Mouse (Mus musculus): ENCODE results near the gene Myom3. TPM values are rescaled to one million over a fixed set of nuclear protein-coding genes. Genes with fewer than 3 reads are reported as not detected.

Gene Myom3
- polyA plus RNA-seq, 1 experiment from 2014 or later: 0.12 TPM

- no peak overlapping the region; the same call in 1 of the 2 replicates for H3K27ac ChIP-seq (replicated peaks)
- H3K4me3 ChIP-seq: no peak overlapping the region
- peaks cover 15% of the 10 kb centered on the region for H3K4me1 ChIP-seq
- WGBS: 60% methylated on average over 8 of the region's 8 CpGs
- no peaks in the 10 kb centered on the region for H3K36me3 ChIP-seq
- no peak for DNase-seq (ENCODE audit: low spot score)
- H3K27me3 ChIP-seq (ENCODE audit: low read depth, poor library complexity, severe bottlenecking): no peaks in the 10 kb centered on the region
- no peaks in the 10 kb centered on the region for H3K9me3 ChIP-seq (replicated peaks)
These were observed 64.7 kb downstream of the Myom3 start for GRCm38 (mm10) chr4:135824254-135824653.

DNA sequence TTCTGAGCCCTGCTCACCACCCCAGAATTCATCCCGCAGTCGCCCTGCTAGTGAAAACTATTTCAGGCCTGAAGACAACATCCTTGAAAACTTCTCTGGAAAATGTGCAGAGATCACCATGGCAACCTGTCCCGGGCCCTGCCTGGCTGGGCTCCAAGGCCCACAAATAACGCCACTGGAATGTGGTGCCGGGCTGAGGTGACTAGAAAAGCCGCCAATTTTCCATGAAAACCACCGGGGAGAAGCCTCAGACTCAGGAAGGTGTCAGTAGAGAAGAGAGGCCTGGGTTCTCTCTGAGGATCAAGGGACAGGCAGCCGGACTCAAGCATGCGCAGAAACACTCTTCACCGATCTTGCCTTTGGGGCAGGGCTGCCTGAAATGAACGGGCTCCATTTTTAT lies 69.0 kb downstream of the Myom3 start:
- Histone ChIP-seq H3K9me3 (replicated peaks) (no peaks in the 10 kb centered on the region), H3K36me3 (no peaks in the 10 kb centered on the region), H3K4me1 (peaks cover 36% of the 10 kb centered on the region), H3K27me3 (ENCODE audit: low read depth, poor library complexity, severe bottlenecking) (no peaks in the 10 kb centered on the region), H3K4me3 (no peak overlapping the region), H3K27ac (replicated peaks) (peak overlapping the region; percentile 79)
- WGBS: 35% methylated on average over 11 of the region's 11 CpGs
- DNase-seq (ENCODE audit: low spot score): peak; percentile 52

GRCm38 (mm10) chr4:135832070-135832469 lies 72.6 kb downstream of the Myom3 start:
- peak overlapping the region; percentile 24 for H3K27ac ChIP-seq (replicated peaks)
- no peak for DNase-seq (ENCODE audit: low spot score)
- H3K27me3 ChIP-seq (ENCODE audit: low read depth, poor library complexity, severe bottlenecking): no peaks in the 10 kb centered on the region
- no peaks in the 10 kb centered on the region for H3K36me3 ChIP-seq
- no peak overlapping the region for H3K4me3 ChIP-seq
- 86% methylated on average over 11 of the region's 11 CpGs for WGBS
- peaks cover 41% of the 10 kb centered on the region for H3K4me1 ChIP-seq
- H3K9me3 ChIP-seq (replicated peaks): no peaks in the 10 kb centered on the region

DNA sequence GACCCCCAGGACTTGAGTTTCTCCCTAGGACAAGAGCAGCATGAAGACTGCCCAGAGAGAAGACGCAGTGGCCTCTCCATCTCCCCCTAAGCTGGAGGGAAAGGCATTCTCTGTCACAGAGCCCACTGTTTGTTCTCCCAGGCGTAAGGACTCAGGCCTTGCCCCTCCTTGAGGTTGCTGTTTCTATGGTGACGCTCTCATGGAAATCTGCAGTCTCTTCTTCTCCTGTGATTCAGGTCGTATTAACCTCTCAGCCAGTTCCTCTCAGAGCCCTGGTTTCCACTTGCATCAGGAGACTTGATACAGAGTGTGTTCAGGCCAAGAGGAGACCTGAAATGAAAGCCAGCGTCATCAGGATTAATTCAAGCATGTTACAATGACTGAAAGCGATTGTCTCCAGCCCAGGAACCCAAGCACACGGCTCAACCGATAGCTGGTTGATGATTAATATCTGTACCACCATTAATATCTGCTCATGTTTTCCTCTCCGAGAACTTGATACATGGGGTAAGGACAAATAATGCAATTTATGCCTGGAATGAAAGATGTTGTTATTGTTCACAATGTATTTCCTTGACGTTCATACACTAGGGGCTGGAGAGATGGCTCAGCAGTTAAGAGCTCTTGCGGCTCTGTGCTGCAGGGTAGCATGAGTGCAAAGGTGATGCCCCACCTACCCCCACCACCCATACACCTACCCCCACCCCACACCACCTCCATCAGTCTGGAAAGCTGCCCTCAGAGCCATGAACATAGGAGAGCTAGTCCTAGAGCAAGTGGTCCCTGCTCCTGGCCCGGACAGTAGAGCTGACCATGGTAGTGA lies 74.0 kb downstream of the Myom3 start:
- peak; percentile 54 for DNase-seq (ENCODE audit: low spot score)
- H3K36me3 ChIP-seq: no peaks in the 10 kb centered on the region
- WGBS: 57% methylated on average over 12 of the region's 12 CpGs
- peak overlapping the region; percentile 84 for H3K27ac ChIP-seq (replicated peaks)
- peak overlapping the region; percentile 24; the same call in 1 of the 2 replicates for H3K4me3 ChIP-seq
- H3K27me3 ChIP-seq (ENCODE audit: low read depth, poor library complexity, severe bottlenecking): no peaks in the 10 kb centered on the region
- no peaks in the 10 kb centered on the region for H3K9me3 ChIP-seq (replicated peaks)
- peaks cover 38% of the 10 kb centered on the region for H3K4me1 ChIP-seq

DNA sequence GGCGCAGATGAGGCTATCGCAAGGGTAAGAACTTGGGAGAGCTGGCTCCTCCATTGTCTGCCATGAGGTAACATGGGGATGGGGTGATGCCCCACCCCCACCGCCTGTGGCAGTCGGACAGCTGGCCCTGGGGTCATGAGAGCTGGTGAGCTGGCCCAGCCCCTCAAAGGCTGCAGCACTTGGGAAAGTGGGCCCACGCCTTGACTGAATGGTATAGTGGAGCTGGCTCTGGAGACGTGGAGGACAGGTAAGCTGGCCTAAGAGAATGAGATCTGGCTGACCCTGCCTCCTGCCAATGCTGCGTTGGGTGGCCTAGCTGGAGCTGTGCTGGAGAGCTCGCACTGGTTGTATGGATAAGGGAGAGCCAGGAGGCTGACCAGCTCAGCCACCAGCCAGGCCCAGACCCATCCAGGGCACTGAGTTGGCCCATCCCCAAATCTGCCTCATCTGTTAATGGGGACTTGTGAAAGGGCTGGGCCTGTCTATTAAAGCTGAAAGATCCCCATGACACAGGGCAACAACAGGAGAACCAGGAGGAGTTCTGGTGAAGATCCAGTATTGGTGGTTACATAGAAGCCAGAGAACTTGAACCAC lies 74.7 kb downstream of the Myom3 start:
- no peaks in the 10 kb centered on the region for H3K27me3 ChIP-seq (ENCODE audit: low read depth, poor library complexity, severe bottlenecking)
- 83% methylated on average over 8 of the region's 8 CpGs for WGBS
- no peaks in the 10 kb centered on the region for H3K36me3 ChIP-seq
- DNase-seq (ENCODE audit: low spot score): peak; percentile 24
- peak overlapping the region; percentile 24; the same call in 1 of the 2 replicates for H3K4me3 ChIP-seq
- H3K9me3 ChIP-seq (replicated peaks): no peaks in the 10 kb centered on the region
- H3K27ac ChIP-seq (replicated peaks): peak overlapping the region; percentile 84
- peaks cover 30% of the 10 kb centered on the region for H3K4me1 ChIP-seq

- no peaks in the 10 kb centered on the region for H3K9me3 ChIP-seq (replicated peaks)
- H3K4me3 ChIP-seq: no peak overlapping the region
- WGBS: 74% methylated on average over 3 of the region's 3 CpGs
- no peaks in the 10 kb centered on the region for H3K27me3 ChIP-seq (ENCODE audit: low read depth, poor library complexity, severe bottlenecking)
- H3K4me1 ChIP-seq: peaks cover 6% of the 10 kb centered on the region
- no peak for DNase-seq (ENCODE audit: low spot score)
- H3K27ac ChIP-seq (replicated peaks): no peak overlapping the region
- no peaks in the 10 kb centered on the region for H3K36me3 ChIP-seq
These were observed 79.4 kb downstream of the Myom3 start for GRCm38 (mm10) chr4:135838925-135839292.

GRCm38 (mm10) chr4:135839293-135840011 lies 79.9 kb downstream of the Myom3 start:
- H3K36me3 ChIP-seq: no peaks in the 10 kb centered on the region
- no peaks in the 10 kb centered on the region for H3K27me3 ChIP-seq (ENCODE audit: low read depth, poor library complexity, severe bottlenecking)
- no peak for DNase-seq (ENCODE audit: low spot score)
- H3K4me3 ChIP-seq: no peak overlapping the region
- 93% methylated on average over 21 of the region's 21 CpGs for WGBS
- peaks cover under 1% of the 10 kb centered on the region; the same call in 1 of the 2 replicates for H3K4me1 ChIP-seq
- no peak overlapping the region for H3K27ac ChIP-seq (replicated peaks)
- no peaks in the 10 kb centered on the region for H3K9me3 ChIP-seq (replicated peaks)

GRCm38 (mm10) chr4:135844400-135844799 lies 84.9 kb downstream of the Myom3 start:
- no peaks in the 10 kb centered on the region for H3K4me1 ChIP-seq
- H3K4me3 ChIP-seq: no peak overlapping the region
- H3K36me3 ChIP-seq: no peaks in the 10 kb centered on the region
- H3K27me3 ChIP-seq (ENCODE audit: low read depth, poor library complexity, severe bottlenecking): no peaks in the 10 kb centered on the region
- H3K9me3 ChIP-seq (replicated peaks): 0 out of 2 replicates have a peak, but pooled peaks cover 5% of the 10 kb centered on the region
- 88% methylated on average over 6 of the region's 6 CpGs for WGBS
- no peak for DNase-seq (ENCODE audit: low spot score)
- H3K27ac ChIP-seq (replicated peaks): no peak overlapping the region

GRCm38 (mm10) chr4:135847581-135847980 lies 88.1 kb downstream of the Myom3 start:
- Histone ChIP-seq H3K27ac (replicated peaks) (no peak overlapping the region), H3K36me3 (no peaks in the 10 kb centered on the region), H3K9me3 (replicated peaks) (0 out of 2 replicates have a peak, but pooled peaks cover 5% of the 10 kb centered on the region), H3K27me3 (ENCODE audit: low read depth, poor library complexity, severe bottlenecking) (no peaks in the 10 kb centered on the region), H3K4me3 (no peak overlapping the region), H3K4me1 (peaks cover 12% of the 10 kb centered on the region)
- DNase-seq (ENCODE audit: low spot score): no peak
- WGBS: 70% methylated on average over 5 of the region's 5 CpGs

DNA sequence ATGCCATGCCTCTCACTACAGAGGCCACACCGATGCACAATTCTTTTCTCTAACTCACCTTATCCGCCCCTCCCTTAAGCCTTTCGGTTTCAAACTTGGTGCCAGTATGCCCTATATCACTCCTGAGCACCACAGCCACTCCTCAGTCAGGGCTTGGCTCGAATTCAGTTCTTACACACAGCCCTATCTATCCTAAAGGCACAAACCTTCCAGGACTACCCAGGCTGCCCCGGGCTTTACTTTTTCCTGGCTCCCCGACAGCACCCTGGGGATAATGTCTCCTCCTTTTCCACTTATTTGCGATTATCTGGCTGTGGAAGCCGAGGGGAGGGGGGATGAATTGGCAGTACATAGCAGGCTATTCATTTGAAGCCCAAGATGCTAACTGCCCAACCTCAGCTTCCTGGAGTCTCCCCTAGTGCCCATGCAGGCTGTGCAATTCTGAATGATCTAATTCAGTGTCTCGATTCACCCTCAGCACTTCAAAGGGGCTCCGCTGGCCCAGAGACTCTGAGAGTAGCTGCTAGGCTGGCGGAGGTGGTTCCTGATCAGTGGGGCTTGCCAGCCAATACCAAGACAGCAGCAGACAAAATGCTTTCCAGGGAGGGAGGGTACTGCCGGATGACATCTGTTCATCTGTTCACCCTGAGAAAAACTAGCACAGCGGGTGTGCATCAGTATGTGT lies 91.0 kb downstream of the Myom3 start:
- no peak for DNase-seq (ENCODE audit: low spot score)
- WGBS: 40% methylated on average over 13 of the region's 13 CpGs
- no peaks in the 10 kb centered on the region for H3K9me3 ChIP-seq (replicated peaks)
- H3K4me3 ChIP-seq: peak overlapping the region; percentile 4; the same call in 1 of the 2 replicates
- H3K36me3 ChIP-seq: no peaks in the 10 kb centered on the region
- H3K27ac ChIP-seq (replicated peaks): peak overlapping the region; percentile 59; the same call in 1 of the 2 replicates
- H3K27me3 ChIP-seq (ENCODE audit: low read depth, poor library complexity, severe bottlenecking): no peaks in the 10 kb centered on the region
- peaks cover 27% of the 10 kb centered on the region for H3K4me1 ChIP-seq

GRCm38 (mm10) chr4:135851942-135852341 lies 92.4 kb downstream of the Myom3 start:
- no peaks in the 10 kb centered on the region for H3K36me3 ChIP-seq
- H3K27me3 ChIP-seq (ENCODE audit: low read depth, poor library complexity, severe bottlenecking): no peaks in the 10 kb centered on the region
- H3K9me3 ChIP-seq (replicated peaks): no peaks in the 10 kb centered on the region
- H3K4me3 ChIP-seq: no peak overlapping the region
- 86% methylated on average over 9 of the region's 9 CpGs for WGBS
- no peak overlapping the region for H3K27ac ChIP-seq (replicated peaks)
- H3K4me1 ChIP-seq: peaks cover 27% of the 10 kb centered on the region
- no peak for DNase-seq (ENCODE audit: low spot score)

GRCm38 (mm10) chr4:135853987-135854546 lies 94.6 kb downstream of the Myom3 start:
- Histone ChIP-seq H3K36me3 (peaks cover 6% of the 10 kb centered on the region), H3K4me1 (peaks cover 45% of the 10 kb centered on the region), H3K4me3 (0 out of 2 replicates have a peak overlapping the region, but pooled peaks have one; percentile 95), H3K9me3 (replicated peaks) (no peaks in the 10 kb centered on the region), H3K27ac (replicated peaks) (peak overlapping the region; percentile 99), H3K27me3 (ENCODE audit: low read depth, poor library complexity, severe bottlenecking) (no peaks in the 10 kb centered on the region)
- 94% methylated on average over 14 of the region's 14 CpGs for WGBS
- no peak for DNase-seq (ENCODE audit: low spot score)

Data from midbrain, embryonic 10.5 days (tissue).